Mouse (Mus musculus) myocyte (in vitro differentiated cells): Measurements from ENCODE around the gene Paf1. TPM values are rescaled to one million over a fixed set of nuclear protein-coding genes. Genes with fewer than 3 reads are reported as not detected.

Source experiments
- H3K27me3 ChIP-seq: one replicate; pipeline ENCODE4 v1.6.1; 2011; ENCODE audit not compliant: control insufficient read depth, insufficient read depth, insufficient read length
- H3K36me3 ChIP-seq: one replicate; pipeline ENCODE4 v1.6.1; 2011; ENCODE audit not compliant: control insufficient read depth, insufficient read depth
- H3K4me2 ChIP-seq: one replicate; pipeline ENCODE4 v1.6.1; 2011; ENCODE audit warnings: low read depth, control low read depth
- H3K4me3 ChIP-seq: one replicate; pipeline ENCODE4 v1.5.1; 2011; ENCODE audit warnings: mild to moderate bottlenecking, control low read depth, moderate library complexity
- H3K79me2 ChIP-seq: one replicate; pipeline ENCODE4 v1.6.1; 2011; ENCODE audit not compliant: control insufficient read depth, insufficient read depth
- H3ac ChIP-seq: one replicate; pipeline ENCODE4 v1.6.1; 2011; ENCODE audit not compliant: control insufficient read depth, insufficient read length
- CEBPB ChIP-seq: IDR thresholded peaks from 2 replicates; pipeline ENCODE4 v1.6.1; 2011; ENCODE audit warnings: mild to moderate bottlenecking, moderate library complexity; ENCODE audit not compliant: poor library complexity, insufficient read depth, severe bottlenecking
- E2F4 ChIP-seq: IDR thresholded peaks from one replicate; pipeline ENCODE4 v1.6.1; 2011; ENCODE audit warnings: mild to moderate bottlenecking, control low read depth, moderate library complexity; ENCODE audit not compliant: insufficient read depth
- MAX ChIP-seq: IDR thresholded peaks from one replicate; pipeline ENCODE4 v1.6.1; 2011; ENCODE audit warnings: low read depth, mild to moderate bottlenecking, control low read depth
- MYOD1 ChIP-seq, 3 experiments: IDR thresholded peaks; one replicate each; pipeline ENCODE4 v1.6.1; 2011; ENCODE audit warnings: control low read depth in 2 of 3, low read depth in 2 of 3, mild to moderate bottlenecking in 2 of 3, moderate library complexity in 1 of 3; ENCODE audit not compliant: insufficient read length in 2 of 3, control insufficient read depth in 1 of 3
- MYOG ChIP-seq, 3 experiments: IDR thresholded peaks; one replicate each; pipeline ENCODE4 v1.6.1; 2011; ENCODE audit warnings: control low read depth in 2 of 3, low read depth in 2 of 3, mild to moderate bottlenecking in 2 of 3; ENCODE audit not compliant: insufficient read length in 2 of 3, control insufficient read depth in 1 of 3, insufficient read depth in 1 of 3
- POLR2A ChIP-seq: IDR thresholded peaks from one replicate; pipeline ENCODE4 v1.6.1; 2011; ENCODE audit warnings: low read depth, mild to moderate bottlenecking, control low read depth, moderate library complexity; ENCODE audit not compliant: insufficient read length
- POLR2AphosphoS2 ChIP-seq: IDR thresholded peaks from one replicate; pipeline ENCODE4 v1.6.1; 2011; ENCODE audit warnings: low read depth, control low read depth; ENCODE audit not compliant: insufficient read length
- REST ChIP-seq: IDR thresholded peaks from one replicate; pipeline ENCODE4 v1.6.1; 2011; ENCODE audit warnings: mild to moderate bottlenecking, control low read depth, moderate library complexity; ENCODE audit not compliant: insufficient read depth, insufficient read length
- SRF ChIP-seq: IDR thresholded peaks from one replicate; pipeline ENCODE4 v1.6.1; 2011; ENCODE audit warnings: low read depth; ENCODE audit not compliant: control insufficient read depth, insufficient read length
- TCF12 ChIP-seq: IDR thresholded peaks from one replicate; pipeline ENCODE4 v1.6.1; 2011; ENCODE audit warnings: mild to moderate bottlenecking, control low read depth; ENCODE audit not compliant: poor library complexity, insufficient read depth, severe bottlenecking
- TCF3 ChIP-seq: IDR thresholded peaks from one replicate; pipeline ENCODE4 v1.6.1; 2011; ENCODE audit warnings: low read depth, control low read depth; ENCODE audit not compliant: insufficient read length
- USF1 ChIP-seq: IDR thresholded peaks from one replicate; pipeline ENCODE4 v1.6.1; 2011; ENCODE audit warnings: low read depth, mild to moderate bottlenecking, control low read depth, moderate library complexity
- polyA plus RNA-seq: library from polyadenylated mRNA; unstranded; fragments of >200 nt; fragmentation: generic; extraction: Trizol; gene quantifications from one replicate; pipeline ENCODE4 v1.2.1, GENCODE M21; 2012; ENCODE audit warnings: missing spikeins

Gene Paf1
- polyA plus RNA-seq, 1 experiment, result 34.3 TPM

DNA sequence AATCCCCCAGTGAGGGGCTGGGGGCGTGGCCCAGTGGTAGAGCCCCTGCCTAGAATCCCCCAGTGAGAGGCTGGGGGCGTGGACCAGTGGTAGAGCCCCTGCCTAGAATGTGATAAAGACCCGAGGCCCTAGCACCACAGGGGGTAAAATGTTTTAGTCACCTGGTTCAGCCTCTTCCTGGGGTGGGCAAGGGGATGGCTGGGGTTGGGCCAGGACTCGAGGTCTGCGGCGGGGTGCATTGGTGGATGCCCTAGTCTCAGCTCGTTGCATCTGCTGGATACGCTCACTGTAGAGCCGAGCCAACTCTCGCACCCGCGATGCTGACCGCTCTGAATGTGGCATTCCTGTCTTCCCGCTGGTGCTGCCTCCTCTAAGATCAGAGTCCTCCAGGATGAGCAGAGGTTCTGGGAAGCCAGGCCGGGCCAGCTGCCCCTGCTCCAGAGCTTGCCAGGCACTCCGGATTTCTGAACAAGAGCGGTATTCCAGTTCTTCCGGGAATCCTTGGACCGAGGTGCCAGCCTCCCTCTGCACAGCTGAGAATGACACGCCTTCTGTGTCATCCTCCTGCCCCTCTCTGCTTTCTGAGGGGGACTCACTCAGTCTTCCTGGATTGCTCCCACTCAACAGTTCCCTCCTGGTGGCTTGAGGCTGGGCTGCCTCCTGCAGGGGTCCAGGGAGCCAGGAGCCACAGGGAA lies 31.0 kb upstream of the Paf1 start:
- no peak overlapping the region for H3K4me3 ChIP-seq
- H3ac ChIP-seq, result no peak overlapping the region
- no peak for TF ChIP-seq USF1
- TF ChIP-seq POLR2AphosphoS2, result no peak
- no peak for TF ChIP-seq MAX
- TF ChIP-seq TCF12, result no peak
- TF ChIP-seq MYOG (IDR thresholded peaks at IDR 0.05; ENCODE audit: control insufficient read depth in 1 of 3, insufficient read depth in 1 of 3, insufficient read length in 2 of 3, low read depth in 2 of 3), result peak; percentile 50 to 92 (median 51)
- no peak for TF ChIP-seq CEBPB
- TF ChIP-seq MYOD1 (IDR thresholded peaks at IDR 0.05; ENCODE audit: control insufficient read depth in 1 of 3, insufficient read length in 2 of 3, low read depth in 2 of 3), result peak in 2 of 3 experiments; percentile 46 to 72
- TF ChIP-seq SRF, result no peak
- TF ChIP-seq TCF3, result peak; percentile 7
- TF ChIP-seq E2F4, result no peak
- no peaks in the 10 kb centered on the region for H3K27me3 ChIP-seq
- no peak overlapping the region for H3K4me2 ChIP-seq
- no peaks in the 10 kb centered on the region for H3K36me3 ChIP-seq
- H3K79me2 ChIP-seq, result no peaks in the 10 kb centered on the region

DNA sequence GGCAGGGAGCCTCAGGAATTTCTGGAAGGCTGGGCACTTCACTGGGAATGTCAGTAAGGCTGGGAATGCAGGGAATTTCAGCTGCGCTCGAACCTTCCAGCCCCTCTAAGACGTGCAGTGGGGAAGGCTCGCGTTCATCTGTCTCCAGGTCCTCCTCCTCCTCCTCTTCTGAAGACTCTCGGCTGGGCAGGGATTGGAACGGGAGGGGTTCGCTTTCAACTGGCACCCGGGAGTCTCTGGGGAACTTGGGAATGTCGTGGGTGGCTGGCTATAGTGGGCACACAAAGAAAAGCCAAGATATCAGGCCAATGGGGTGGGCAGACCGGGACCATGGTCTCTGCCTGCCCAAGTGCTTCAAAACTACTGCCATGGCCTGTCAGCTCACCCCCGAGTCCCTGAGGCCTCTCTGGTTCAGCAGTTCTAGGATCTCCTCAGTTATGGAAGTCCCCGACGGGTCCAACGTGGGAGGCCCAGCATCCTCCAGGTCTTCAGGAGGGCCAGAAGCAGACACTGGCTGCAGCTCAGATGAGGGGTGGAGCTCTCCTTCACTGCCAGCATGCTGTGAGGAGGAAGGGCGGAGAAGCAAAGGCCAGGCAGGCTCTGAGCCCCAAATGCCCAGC lies 30.2 kb upstream of the Paf1 start:
- H3K79me2 ChIP-seq, result no peaks in the 10 kb centered on the region
- TF ChIP-seq MYOG (IDR thresholded peaks at IDR 0.05; ENCODE audit: control insufficient read depth in 1 of 3, insufficient read depth in 1 of 3, insufficient read length in 2 of 3, low read depth in 2 of 3) (peak in 1 of 3 experiments; percentile 32), REST (no peak)
- H3K27me3 ChIP-seq, result no peaks in the 10 kb centered on the region
- no peaks in the 10 kb centered on the region for H3K36me3 ChIP-seq
- no peak overlapping the region for H3K4me2 ChIP-seq
- H3ac ChIP-seq, result no peak overlapping the region
- H3K4me3 ChIP-seq, result no peak overlapping the region

DNA sequence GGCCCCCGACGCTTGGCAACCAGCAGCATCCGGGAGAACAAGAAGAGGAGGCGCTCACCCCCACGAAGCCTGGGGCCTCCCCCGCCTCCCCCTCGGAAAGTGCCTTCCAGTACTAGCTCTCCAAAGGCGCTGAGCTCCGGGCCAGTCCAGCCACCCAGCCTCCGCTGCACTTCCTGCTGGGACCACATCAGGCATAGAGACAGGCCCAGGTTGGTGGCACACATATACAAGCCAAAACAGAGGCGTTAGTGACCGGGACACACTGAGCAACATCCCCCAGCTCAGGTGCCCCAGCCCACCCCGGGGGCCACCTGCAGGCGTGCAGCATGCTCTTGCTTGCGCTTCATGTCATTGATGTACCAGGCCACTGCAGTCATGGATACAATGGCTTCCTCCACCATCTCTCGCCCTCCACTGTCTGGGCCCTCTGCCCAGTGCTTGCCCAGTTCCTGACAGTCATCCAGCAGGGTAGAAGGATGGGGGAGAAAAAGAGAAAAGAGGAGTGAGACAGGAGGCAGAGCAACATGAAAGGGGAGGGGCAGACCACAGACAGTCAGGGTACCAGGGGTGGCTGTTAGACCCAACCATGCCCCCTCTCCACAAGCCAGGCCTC lies 25.0 kb upstream of the Paf1 start:
- H3ac ChIP-seq, result no peak overlapping the region
- H3K36me3 ChIP-seq, result no peaks in the 10 kb centered on the region
- TF ChIP-seq E2F4 (no peak), REST (no peak), POLR2A (no peak), USF1 (no peak), POLR2AphosphoS2 (no peak), TCF3 (no peak), MYOD1 (IDR thresholded peaks at IDR 0.05; ENCODE audit: control insufficient read depth in 1 of 3, insufficient read length in 2 of 3, low read depth in 2 of 3) (no peak), SRF (no peak), MAX (no peak), TCF12 (no peak), CEBPB (no peak)
- H3K79me2 ChIP-seq, result peaks cover 19% of the 10 kb centered on the region
- no peaks in the 10 kb centered on the region for H3K27me3 ChIP-seq
- no peak overlapping the region for H3K4me2 ChIP-seq
- H3K4me3 ChIP-seq, result no peak overlapping the region

DNA sequence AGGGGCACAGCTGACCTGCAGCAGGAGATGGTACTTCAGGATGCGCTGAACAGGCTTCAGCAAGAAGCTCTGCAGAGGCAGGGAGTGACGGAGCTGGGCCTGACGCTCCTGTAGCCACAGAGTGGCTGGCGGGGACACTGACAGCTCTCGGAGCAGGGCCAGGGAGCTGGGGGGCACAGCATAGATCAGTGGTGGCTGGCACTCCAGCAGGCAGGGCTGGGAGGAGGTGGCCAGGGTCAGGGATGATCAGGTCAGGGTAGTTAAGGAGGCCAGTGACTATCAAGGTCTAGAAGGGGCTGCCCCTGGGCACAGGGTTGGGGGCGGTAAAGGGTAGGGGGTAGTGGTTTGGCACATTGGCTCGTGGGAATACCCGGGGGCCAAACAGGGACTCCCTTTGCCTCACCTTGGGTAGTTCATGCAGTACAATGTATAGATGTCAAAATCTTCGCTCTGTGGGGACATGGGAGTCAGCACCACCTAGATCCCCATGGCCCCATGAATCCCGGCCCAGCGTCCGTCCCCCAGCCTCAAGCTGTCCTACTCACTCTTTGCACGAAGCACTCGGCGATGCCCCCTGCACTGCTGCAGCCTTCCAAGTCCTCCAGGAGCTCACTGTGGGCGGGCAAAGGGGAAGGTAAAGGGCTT lies 24.4 kb upstream of the Paf1 start:
- no peaks in the 10 kb centered on the region for H3K36me3 ChIP-seq
- H3K4me3 ChIP-seq, result no peak overlapping the region
- peaks cover 19% of the 10 kb centered on the region for H3K79me2 ChIP-seq
- no peaks in the 10 kb centered on the region for H3K27me3 ChIP-seq
- TF ChIP-seq USF1 (no peak), CEBPB (no peak), MYOD1 (IDR thresholded peaks at IDR 0.05; ENCODE audit: control insufficient read depth in 1 of 3, insufficient read length in 2 of 3, low read depth in 2 of 3) (no peak), POLR2AphosphoS2 (no peak), REST (no peak), TCF12 (no peak), TCF3 (no peak), MAX (no peak), MYOG (IDR thresholded peaks at IDR 0.05; ENCODE audit: control insufficient read depth in 1 of 3, insufficient read depth in 1 of 3, insufficient read length in 2 of 3, low read depth in 2 of 3) (no peak), E2F4 (no peak), SRF (no peak)
- no peak overlapping the region for H3K4me2 ChIP-seq
- H3ac ChIP-seq, result no peak overlapping the region

DNA sequence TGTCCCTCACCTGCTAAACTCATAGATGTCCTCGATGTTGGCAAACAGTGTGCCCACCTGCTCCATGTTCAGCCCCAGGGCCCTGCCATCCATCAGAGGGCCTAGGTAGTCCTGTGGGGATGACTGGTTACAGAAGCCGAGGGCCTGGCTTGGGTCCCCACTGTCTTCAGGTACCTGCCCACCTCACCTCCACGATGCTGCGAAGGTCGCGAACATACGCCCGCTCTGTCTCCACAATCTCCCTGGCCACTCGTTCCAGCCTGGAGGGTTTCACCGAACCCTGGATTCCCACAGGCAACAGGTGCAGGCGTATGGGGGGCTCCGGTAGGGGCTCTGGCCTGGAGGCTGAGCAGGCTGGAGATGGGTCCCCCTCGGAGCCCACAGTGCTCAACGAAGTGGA lies 22.7 kb upstream of the Paf1 start:
- H3K36me3 ChIP-seq, result no peaks in the 10 kb centered on the region
- peak overlapping the region; percentile 86 for H3K4me3 ChIP-seq
- H3K27me3 ChIP-seq, result no peaks in the 10 kb centered on the region
- TF ChIP-seq MAX (no peak), E2F4 (no peak), REST (no peak), TCF3 (no peak), USF1 (no peak), TCF12 (no peak)
- H3K79me2 ChIP-seq, result peaks cover 19% of the 10 kb centered on the region
- peak overlapping the region; percentile 78 for H3K4me2 ChIP-seq
- no peak overlapping the region for H3ac ChIP-seq
